Mouse (Mus musculus) heart, adult 2 months (tissue): ENCODE data around the gene Btn1a1.

Source experiments
- CTCF ChIP-seq: fragments of 200-600 bp; IDR thresholded peaks from 2 replicates; pipeline ENCODE4 v1.8.1; 2022; ENCODE audit warnings: antibody characterized with exemption, mild to moderate bottlenecking, moderate library complexity
- EP300 ChIP-seq: fragments of 200-500 bp; IDR thresholded peaks from 2 replicates; pipeline ENCODE4 v1.6.1; 2011; ENCODE audit warnings: low read depth, low read length, control low read depth; ENCODE audit not compliant: insufficient read depth
- POLR2A ChIP-seq: fragments of 200-500 bp; IDR thresholded peaks from 2 replicates; pipeline ENCODE4 v1.6.1; 2011; ENCODE audit warnings: mild to moderate bottlenecking, low read depth, low read length, control low read depth; ENCODE audit not compliant: insufficient read depth

- no peak for TF ChIP-seq CTCF
- TF ChIP-seq POLR2A = no peak
- TF ChIP-seq EP300 = no peak
Observed at GRCm38 (mm10) chr13:23465600-23466109, at the start of gene Btn1a1.
